Mouse (Mus musculus): Measurements from ENCODE around the gene Trmt5. TPM values are rescaled to one million over a fixed set of nuclear protein-coding genes. Genes with fewer than 3 reads are reported as not detected.

The Trmt5 gene
- total RNA-seq (2012; rRNA removed) (21.9 and 26.3 TPM in 2 replicates), total RNA-seq (2014; rRNA removed) (51.3 and 57.7 TPM in 2 replicates), polyA plus RNA-seq (2012; ENCODE audit: insufficient read length, low read depth) (40.4 and 40.5 TPM in 2 replicates)

DNA sequence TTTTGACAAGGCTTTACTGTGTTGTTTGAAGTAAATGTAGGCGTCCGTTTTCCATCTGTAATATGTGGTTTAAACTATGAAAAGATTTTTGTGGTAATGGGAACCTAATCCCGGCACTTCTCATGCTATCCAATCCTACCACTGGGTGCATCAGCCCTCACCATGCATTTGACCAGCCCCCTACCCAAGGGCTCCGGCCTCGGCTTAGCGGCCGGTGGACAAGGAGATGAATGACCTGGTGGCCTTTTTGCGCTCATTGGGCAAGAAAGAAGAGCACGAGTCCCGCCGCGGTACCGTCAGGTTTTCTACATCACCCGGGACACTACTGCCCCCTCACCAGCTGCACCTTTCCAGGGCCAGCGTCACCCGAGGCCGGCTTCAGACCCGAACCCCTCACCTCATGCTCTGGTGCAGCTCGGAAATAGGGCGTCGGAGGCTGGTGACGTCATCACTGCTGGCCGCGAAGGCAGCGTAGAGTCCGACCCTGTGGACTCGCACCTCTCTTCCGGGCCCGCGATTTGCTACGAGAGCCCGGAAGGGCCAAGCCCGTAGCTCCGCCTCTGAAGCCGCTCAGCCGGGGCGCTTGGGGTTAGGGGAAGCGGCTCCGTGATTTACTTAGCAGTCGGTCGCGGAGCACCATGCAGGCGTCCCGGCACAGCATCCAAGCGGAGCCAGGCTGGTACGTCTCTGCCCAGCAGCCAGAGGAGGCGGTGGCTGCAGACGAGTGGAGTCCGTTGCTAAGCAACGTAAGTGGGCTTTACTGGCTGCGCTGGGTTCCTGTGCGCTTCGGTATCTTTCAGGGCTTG lies at the start of gene Trmt5, which contains the start of gene Slc38a6:
Trmt5 (minus strand) TSS at position 424 of the 806 bp plus-strand sequence.
Slc38a6 (plus strand) TSS at position 493 of the 806 bp plus-strand sequence.
- Histone ChIP-seq H3K27me3 (replicated peaks) (no peaks in the 10 kb centered on the region), H3K36me3 (replicated peaks in 1 of 2; ENCODE audit: control insufficient read depth in 1 of 2, insufficient read depth in 1 of 2, low read length in 1 of 2) (peaks cover 9 to 52% of the 10 kb centered on the region in 2 experiments), H3K4me2 (ENCODE audit: insufficient read depth, low read depth, poor library complexity, severe bottlenecking) (peak within 1 kb of the TSS; percentile 95), H3K4me1 (ENCODE audit: control insufficient read depth in 1 of 2, insufficient read depth in 2 of 2) (peaks cover 4 to 49% of the 10 kb centered on the region in 2 experiments), H3K27ac (ENCODE audit: insufficient read depth, low read depth) (peak within 1 kb of the TSS; percentile 22; the same call in 1 of the 2 replicates), H3K9me3 (replicated peaks; ENCODE audit: low read length) (no peaks in the 10 kb centered on the region), H3K79me2 (replicated peaks; ENCODE audit: control insufficient read depth, extremely low read depth, insufficient read depth, poor library complexity, severe bottlenecking) (peaks cover 32% of the 10 kb centered on the region), H3K4me3 (replicated peaks in 1 of 3; ENCODE audit: low read depth in 2 of 3, low read length in 2 of 3, poor library complexity in 1 of 3) (peak within 1 kb of the TSS; percentile 67 to 92 (median 73)), H3K9ac (ENCODE audit: insufficient read depth, low read depth) (peak within 1 kb of the TSS; percentile 92)
- in situ Hi-C loops (cut with MboI; ENCODE audit: low pct_ligation_motif_present, low pct_unique_long_range_greater_than_20kb, low sequenced_read_pairs) (no loop called here), dilution Hi-C loops (cut with MboI; ENCODE audit: extremely low pct_ligation_motif_present, extremely low pct_unique_long_range_greater_than_20kb, low sequenced_read_pairs) (no loop called here)
- DNase-seq (ENCODE audit: extremely low read depth): peak; percentile 95
- TF ChIP-seq NELFE (IDR thresholded peaks at IDR 0.05; ENCODE audit: low read depth, low read length): peak; percentile 76
- TF ChIP-seq MEF2A (IDR thresholded peaks at IDR 0.05; ENCODE audit: borderline replicate concordance, low read depth, low read length): peak; percentile 68; the same call in 1 of the 2 replicates
- TF ChIP-seq ZMIZ1 (IDR thresholded peaks at IDR 0.05; ENCODE audit: low read depth, low read length): 0 out of 2 replicates have a peak, but pooled peaks have one; percentile 21
- no peak for TF ChIP-seq POLR2AphosphoS2 (IDR thresholded peaks at IDR 0.05; ENCODE audit: low read depth, low read length)
- peak; percentile 93 for TF ChIP-seq SIN3A (IDR thresholded peaks at IDR 0.05; ENCODE audit: low read length)
- no peak for TF ChIP-seq MAZ (IDR thresholded peaks at IDR 0.05; ENCODE audit: low read depth, low read length)
- TF ChIP-seq RCOR1 (conservative IDR thresholded peaks at IDR 0.05; ENCODE audit: low read depth, low read length): no peak
- TF ChIP-seq ZC3H11A (IDR thresholded peaks at IDR 0.05; ENCODE audit: low read depth, low read length): no peak
- TF ChIP-seq GABPA (IDR thresholded peaks at IDR 0.05; ENCODE audit: insufficient replicate concordance, low read depth, low read length): no peak; the same call in 1 of the 2 replicates
- TF ChIP-seq PAX5 (IDR thresholded peaks at IDR 0.05; ENCODE audit: low read length): no peak
- peak; percentile 39; the same call in 1 of the 2 replicates for TF ChIP-seq JUND (conservative IDR thresholded peaks at IDR 0.05; ENCODE audit: low read depth, low read length)
- TF ChIP-seq BHLHE40 (IDR thresholded peaks at IDR 0.05; ENCODE audit: low read depth, low read length): no peak
- TF ChIP-seq KAT2A (IDR thresholded peaks at IDR 0.05; ENCODE audit: insufficient replicate concordance, low read length): peak; percentile 75; the same call in 1 of the 2 replicates
- peak; percentile 80; the same call in 1 of the 2 replicates for TF ChIP-seq POLR2A (IDR thresholded peaks at IDR 0.05; ENCODE audit: low read depth, low read length)
- no peak for TF ChIP-seq USF1 (IDR thresholded peaks at IDR 0.05; ENCODE audit: low read depth, low read length)
- no peak for TF ChIP-seq E2F4 (IDR thresholded peaks at IDR 0.05; ENCODE audit: insufficient replicate concordance, low read depth, low read length)
- 0 out of 2 replicates have a peak, but pooled peaks have one; percentile 28 for TF ChIP-seq IRF4 (IDR thresholded peaks at IDR 0.05; ENCODE audit: low read depth, low read length)
- no peak for TF ChIP-seq ZKSCAN1 (IDR thresholded peaks at IDR 0.05; ENCODE audit: borderline replicate concordance, low read depth, low read length)
- peak; percentile 81 for TF ChIP-seq MAX (IDR thresholded peaks at IDR 0.05; ENCODE audit: low read length)
- no peak for TF ChIP-seq MAFK (IDR thresholded peaks at IDR 0.05; ENCODE audit: insufficient replicate concordance, low read length)
- TF ChIP-seq ZNF384 (IDR thresholded peaks at IDR 0.05; ENCODE audit: low read depth, low read length): no peak
- 0 out of 2 replicates have a peak, but pooled peaks have one; percentile 16 for TF ChIP-seq TBP (conservative IDR thresholded peaks at IDR 0.05; ENCODE audit: low read depth, low read length)
- TF ChIP-seq HCFC1 (IDR thresholded peaks at IDR 0.05; ENCODE audit: low read depth, low read length): peak; percentile 91
- no peak for TF ChIP-seq EP300 (IDR thresholded peaks at IDR 0.05; ENCODE audit: low read length)
- no peak; the same call in 1 of the 2 replicates for TF ChIP-seq RAD21 (IDR thresholded peaks at IDR 0.05; ENCODE audit: low read depth, low read length)
- TF ChIP-seq UBTF (IDR thresholded peaks at IDR 0.05; ENCODE audit: low read depth, low read length): 0 out of 2 replicates have a peak, but pooled peaks have one; percentile 16
- TF ChIP-seq CTCF (conservative IDR thresholded peaks at IDR 0.05 in 1 of 2, IDR thresholded peaks at IDR 0.05 in 1 of 2; ENCODE audit: low read depth in 2 of 2, low read length in 2 of 2): no peak
- no peak for TF ChIP-seq CHD1 (IDR thresholded peaks at IDR 0.05; ENCODE audit: low read depth, low read length)
- no peak for TF ChIP-seq ETS1 (conservative IDR thresholded peaks at IDR 0.05; ENCODE audit: low read depth, low read length)
- TF ChIP-seq CHD2 (IDR thresholded peaks at IDR 0.05; ENCODE audit: low read length): no peak
- no peak; the same call in 1 of the 2 replicates for TF ChIP-seq MXI1 (IDR thresholded peaks at IDR 0.05; ENCODE audit: low read depth, low read length)
- no peak for TF ChIP-seq SMC3 (IDR thresholded peaks at IDR 0.05; ENCODE audit: low read depth, low read length)
- 0 out of 2 replicates have a peak, but pooled peaks have one; percentile 3 for TF ChIP-seq NRF1 (IDR thresholded peaks at IDR 0.05; ENCODE audit: low read depth, low read length)
- TF ChIP-seq USF2 (conservative IDR thresholded peaks at IDR 0.05; ENCODE audit: low read depth, low read length): no peak
- TF ChIP-seq ELF1 (IDR thresholded peaks at IDR 0.05; ENCODE audit: low read depth, low read length): peak; percentile 99
- peak; percentile 69; the same call in 1 of the 2 replicates for TF ChIP-seq MYC (IDR thresholded peaks at IDR 0.05; ENCODE audit: low read depth, low read length)
- peak; percentile 43; the same call in 1 of the 2 replicates for TF ChIP-seq TCF12 (IDR thresholded peaks at IDR 0.05; ENCODE audit: low read depth, low read length)
